Mouse (Mus musculus) mesoderm, embryonic 11.5 days (tissue): ENCODE data around the gene Cirbp.
"Not testable (repeated sequence)": the region's sequence is repeated elsewhere in the genome, so short reads cannot be mapped to it uniquely, and the experiment has no call there.

Source experiments
- DNase-seq: peaks from one replicate; pipeline ENCODE4 v3.0.0-alpha.2; 2012; ENCODE audit warnings: low read depth, low spot score

Cirbp gene

GRCm38 (mm10) chr10:80162243-80162608 lies 3.6 kb upstream of the Cirbp start:
- DNase-seq = no peak

DNA sequence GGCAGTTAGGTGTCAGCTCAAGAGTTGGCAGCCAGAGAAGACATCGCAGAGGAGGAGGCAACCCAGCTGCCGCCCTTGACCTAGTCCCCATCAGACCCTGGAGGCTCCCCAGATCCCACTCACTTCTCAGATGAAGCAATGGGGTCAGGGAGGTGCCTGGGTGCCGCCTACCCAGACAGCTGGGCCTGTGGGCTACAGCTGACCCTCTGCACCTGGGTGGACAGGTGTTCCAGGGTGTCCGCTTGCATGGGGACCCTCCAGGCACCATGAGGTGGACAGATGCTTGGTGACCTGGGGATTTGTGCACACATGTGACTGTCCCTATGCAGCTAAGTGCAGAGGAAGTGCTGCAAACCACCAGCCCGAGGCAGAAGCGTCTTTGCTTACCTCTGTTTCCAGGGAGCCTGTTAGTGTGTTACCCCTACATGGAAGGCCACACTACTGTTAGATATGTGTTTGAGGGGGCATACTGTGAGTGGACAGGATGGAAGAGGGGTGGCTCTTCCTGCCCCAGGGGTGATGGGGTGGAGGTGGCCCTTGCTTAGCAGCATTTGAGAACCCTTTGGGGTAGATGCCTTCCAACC lies 3.0 kb upstream of the Cirbp start:
- DNase-seq = no peak

DNA sequence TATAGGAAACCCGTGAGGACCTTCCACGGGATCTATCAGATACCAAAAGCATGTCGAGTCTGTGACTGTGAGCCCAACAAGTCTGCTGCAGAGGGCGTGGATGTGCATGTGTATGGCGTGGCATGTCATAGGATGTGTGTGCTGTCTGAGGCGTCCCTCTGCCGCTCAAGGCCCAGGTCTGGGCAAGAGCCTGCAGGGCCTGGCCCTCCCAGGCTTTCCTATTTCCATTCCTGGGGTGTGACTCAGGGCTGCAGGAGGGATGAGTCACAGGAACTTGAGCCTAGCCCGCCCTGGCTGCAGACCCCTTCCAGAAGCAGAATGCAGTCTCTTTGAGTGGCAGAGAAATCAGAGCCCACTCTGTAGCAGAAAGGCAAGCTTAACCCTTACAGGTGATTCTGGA lies 2.1 kb upstream of the Cirbp start:
- DNase-seq = no peak

DNA sequence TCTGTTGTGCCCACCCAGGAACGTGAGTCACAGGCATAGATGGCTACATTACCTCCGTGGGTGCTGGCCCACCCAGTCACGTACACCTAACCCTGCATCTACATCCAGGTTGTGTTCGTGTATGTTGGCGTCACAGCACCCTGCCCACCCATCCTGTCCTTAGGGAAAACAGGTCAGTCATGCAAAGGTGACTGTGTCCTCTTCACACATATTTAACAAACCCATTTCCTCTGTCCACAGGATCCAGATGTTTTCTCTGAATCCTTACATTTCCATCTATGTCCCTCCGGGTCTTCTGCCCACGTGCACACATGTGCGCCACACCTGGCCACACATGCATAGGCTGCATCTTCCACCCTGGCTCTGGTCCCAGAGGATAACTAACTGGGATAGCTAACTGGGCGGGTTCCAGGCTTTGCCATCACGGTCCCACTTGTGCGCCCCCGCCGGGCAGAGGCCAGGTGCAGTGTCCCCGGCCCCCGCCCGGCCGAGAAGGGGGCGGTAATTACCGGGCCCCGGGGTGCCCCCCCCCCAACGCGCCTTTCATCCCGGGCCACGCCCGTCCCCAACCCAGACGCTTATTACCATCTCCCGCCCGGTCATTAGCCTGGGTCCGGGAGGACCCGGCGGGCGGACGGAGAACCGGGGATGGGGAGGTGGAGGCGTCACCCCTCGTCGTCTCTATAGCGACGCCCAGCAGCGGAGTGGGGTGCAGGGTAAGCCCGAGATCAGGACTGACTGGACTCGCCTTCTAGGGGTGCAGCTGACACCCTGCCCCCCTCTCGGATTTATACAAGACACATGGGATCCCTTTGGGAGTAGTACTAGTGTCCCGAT lies 1.4 kb upstream of the Cirbp start:
- DNase-seq = no peak

- DNase-seq = peak; percentile 96
Measured at GRCm38 (mm10) chr10:80164998-80165344, 814 bp upstream of the Cirbp start.

- not testable (repeated sequence) for DNase-seq
Measured at GRCm38 (mm10) chr10:80166136-80166535, 351 bp downstream of the Cirbp start.

- peak; percentile 99 for DNase-seq
Measured at GRCm38 (mm10) chr10:80167460-80168037, 1.8 kb downstream of the Cirbp start.

DNA sequence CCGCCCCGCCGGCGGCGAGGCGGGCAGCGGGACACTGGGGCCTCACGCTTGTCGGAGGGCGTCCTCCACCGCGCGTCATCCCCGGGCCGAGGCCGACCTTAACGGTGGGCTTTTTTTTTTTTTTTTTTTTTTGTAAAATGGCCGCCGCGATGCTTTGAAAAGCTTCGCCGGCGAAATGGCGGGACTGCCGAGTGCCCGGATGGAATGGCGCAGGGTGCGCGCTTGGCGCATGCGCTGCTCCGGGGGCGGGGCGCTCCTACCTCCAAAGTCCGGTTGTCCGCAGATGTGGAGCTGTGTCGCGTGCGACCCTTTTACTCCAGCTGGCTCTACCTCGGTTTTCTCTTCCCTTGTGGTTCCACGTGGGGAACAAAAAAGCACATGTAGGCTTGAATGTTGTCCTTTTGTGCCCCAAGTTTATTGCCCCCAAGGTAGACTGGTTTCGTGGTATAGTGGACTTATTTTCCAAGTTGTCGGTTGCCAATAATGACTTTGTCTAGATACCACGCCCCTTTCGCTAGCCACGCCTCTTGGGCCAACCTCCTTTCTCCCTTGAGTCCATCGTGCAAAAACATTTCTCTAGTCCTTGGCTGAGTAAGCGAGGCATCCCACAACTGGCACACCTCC lies 2.4 kb downstream of the Cirbp start:
- DNase-seq = peak; percentile 96

DNA sequence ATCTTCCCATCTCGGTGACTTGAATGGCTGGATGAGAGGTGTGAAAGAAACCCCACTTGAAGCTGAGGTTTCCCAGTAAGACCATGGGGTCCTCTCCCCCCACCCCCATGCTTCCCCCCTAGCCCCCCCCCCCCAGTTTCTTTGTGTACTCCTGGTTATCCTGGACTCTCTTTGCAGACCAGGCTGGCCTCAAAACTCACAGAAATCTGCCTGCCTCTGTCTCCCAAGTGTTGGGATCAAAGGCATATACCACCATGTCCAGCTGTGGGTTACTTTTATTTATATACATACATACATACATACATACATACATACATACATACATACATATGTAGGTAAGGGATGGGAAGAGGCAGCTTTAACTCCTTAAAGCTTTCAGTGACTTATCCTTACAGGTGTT lies 3.3 kb downstream of the Cirbp start:
- no peak for DNase-seq

DNA sequence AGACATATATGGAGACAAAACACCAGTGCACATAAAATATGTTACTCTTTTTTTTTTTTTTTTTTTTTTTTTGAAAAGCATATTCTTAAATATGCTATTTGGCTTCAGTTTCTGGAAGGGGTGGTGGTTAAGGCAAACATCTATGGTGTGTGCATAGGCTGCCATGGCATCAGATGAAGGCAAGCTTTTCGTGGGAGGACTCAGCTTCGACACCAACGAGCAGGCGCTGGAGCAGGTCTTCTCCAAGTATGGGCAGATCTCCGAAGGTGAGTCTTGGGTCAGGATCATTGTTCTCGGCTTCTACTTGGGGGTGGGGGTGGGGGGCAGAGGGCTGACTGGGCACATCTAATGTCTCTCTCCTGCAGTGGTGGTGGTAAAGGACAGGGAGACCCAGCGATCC lies 3.9 kb downstream of the Cirbp start:
- DNase-seq = no peak

GRCm38 (mm10) chr10:80170052-80170451 lies 4.3 kb downstream of the Cirbp start:
- DNase-seq = no peak

- DNase-seq = no peak
Measured at GRCm38 (mm10) chr10:80170601-80171021, 4.8 kb downstream of the Cirbp start.

- DNase-seq = no peak
Measured at GRCm38 (mm10) chr10:80171252-80171651, 5.5 kb downstream of the Cirbp start.

- DNase-seq = no peak
Measured at GRCm38 (mm10) chr10:80171760-80172526, 6.2 kb downstream of the Cirbp start.

DNA sequence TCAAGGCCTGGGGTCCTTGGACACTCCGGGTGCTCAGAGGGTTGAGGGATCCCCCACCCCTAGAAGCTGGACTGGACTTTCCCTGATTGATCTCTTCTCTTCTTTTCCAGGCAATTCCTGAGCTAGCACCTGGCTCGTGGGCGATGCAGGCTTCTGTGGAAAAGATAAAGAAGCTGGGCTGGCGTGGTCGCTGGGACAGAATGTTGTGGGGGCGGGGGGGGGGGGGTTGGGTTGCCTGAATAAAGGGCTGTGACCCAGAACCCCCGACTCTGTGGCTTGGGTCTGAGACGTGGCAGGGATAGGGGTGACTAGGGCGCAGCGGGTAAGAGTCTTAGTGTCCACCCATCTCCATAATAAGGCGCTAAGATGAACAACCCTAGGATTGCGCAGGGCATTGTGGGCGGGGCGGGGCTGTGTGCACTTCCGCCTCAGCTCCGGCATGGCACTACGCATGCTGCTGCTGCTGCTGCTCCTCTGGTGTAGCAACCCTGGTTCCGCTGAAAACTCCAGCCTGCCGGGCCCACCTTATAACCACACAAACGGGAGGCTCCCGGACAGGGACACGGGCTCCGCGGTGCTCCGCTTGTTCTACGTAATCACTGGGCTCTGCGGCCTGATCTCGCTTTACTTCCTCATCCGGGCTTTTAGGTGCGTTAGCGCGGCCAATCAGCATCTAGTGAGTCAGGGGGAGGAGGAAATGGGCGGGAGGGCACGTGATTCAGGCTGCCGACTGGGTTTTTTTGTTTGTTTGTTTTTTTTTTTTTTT lies 6.9 kb downstream of the Cirbp start, which contains the start of gene 1600002K03Rik:
Gene 1600002K03Rik, plus strand, starts transcription at position 418 of the 766 bp plus-strand sequence.
- DNase-seq = peak; percentile 91

- no peak for DNase-seq
Measured at GRCm38 (mm10) chr10:80173358-80173757, 7.6 kb downstream of the Cirbp start.

DNA sequence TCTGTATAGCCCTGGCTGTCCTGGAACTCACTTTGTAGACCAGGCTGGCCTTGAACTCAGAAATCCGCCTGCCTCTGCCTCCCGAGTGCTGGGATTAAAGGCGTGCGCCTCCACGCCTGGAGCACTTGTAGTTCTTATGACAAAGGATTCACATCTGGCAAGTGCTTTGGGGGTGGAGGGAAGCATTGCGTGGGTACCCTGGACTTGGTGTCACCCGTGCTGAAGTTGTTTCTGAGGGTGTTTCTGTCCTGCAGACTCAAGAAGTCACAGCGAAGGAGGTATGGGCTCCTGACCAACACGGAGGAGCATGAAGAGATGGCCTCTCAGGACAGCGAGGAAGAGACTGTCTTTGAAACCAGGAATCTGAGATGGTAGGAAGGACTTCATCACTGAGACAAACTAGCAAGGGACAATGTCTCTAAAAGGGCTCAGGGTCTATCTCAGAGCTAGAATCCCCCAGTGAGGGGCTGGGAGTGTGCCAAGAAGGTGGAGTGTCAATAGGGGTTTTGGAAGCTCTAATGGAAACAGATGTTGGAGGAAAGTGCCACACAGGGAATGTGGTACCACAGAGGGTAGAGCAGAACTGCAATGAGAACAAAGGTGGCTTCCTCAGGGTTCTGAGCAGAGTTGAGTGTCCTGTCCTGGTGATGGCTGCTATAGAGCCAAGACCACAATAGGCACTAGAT lies 8.3 kb downstream of the Cirbp start:
- no peak for DNase-seq

DNA sequence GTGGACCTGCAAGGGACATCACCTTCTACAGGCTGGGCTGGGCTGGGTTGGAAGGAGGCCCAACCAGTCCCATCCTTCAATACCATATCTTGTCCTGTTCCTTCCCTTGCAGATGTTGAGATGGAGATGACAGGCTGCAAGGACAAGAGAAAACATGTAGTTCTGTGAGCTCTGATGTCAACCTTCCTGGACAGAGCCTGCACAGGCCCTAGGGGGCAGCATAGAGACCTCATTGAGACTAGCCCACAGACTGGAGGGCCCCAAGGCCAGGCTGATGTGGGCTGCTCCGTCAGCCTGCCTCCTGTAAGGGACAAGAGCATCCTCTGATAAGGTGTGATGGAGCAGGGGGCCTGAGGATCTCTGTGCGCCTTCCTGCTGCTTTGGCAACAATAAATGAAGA lies 8.9 kb downstream of the Cirbp start:
- DNase-seq = peak; percentile 67

DNA sequence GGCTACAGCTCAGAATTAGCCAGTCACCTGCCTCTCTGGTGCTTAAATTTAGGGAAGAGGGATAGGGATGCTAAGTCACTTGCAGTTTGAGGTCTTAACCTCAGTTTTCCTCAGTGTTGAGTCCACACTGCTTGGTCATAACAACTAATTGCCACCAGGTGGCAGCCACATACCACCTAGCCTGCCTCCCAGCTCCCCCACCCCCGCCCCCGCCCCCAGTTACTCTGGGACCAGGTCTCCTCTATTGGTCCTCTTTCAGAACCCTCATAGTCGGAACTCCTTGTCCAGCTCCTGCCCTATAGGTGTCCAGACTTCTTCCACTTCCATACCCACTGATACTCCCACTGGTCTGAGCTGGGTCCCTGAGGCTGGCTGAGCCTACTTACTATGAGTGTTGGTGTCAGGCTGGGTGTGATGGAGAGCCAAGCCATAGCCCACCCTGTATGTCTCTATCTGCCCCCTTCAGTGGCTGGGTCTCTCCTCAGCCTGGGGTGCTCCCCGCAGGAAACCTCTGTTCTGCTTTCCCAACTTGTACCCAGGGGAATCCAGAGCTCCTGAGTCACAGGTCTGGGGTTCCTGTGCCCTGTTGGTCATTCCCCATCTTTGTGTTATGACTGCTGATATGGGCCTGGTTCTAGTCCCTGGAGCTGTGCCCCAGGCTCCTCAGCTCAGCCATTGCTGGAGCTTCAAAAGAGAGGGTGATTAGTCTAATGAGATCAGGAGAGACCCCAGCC lies 9.9 kb downstream of the Cirbp start:
- DNase-seq = peak; percentile 74
